Mouse (Mus musculus) kidney, adult 9 months (tissue): ENCODE data around the gene Hormad2.

Experiments
- DNase-seq: peaks from one replicate; pipeline ENCODE4 v3.0.0; 2022

Gene Hormad2

GRCm38 (mm10) chr11:4299191-4299590, 141.7 kb downstream of the Hormad2 start:
- peak; percentile 32 for DNase-seq

GRCm38 (mm10) chr11:4298615-4299014, 142.3 kb downstream of the Hormad2 start:
- DNase-seq = no peak

- no peak for DNase-seq
These were observed 143.2 kb downstream of the Hormad2 start for GRCm38 (mm10) chr11:4297753-4298152.

- no peak for DNase-seq
These were observed 144.2 kb downstream of the Hormad2 start for GRCm38 (mm10) chr11:4296610-4297275.
